Mouse (Mus musculus): ENCODE results near the gene Mrpl22.
"Not testable (repeated sequence)": the region's sequence is repeated elsewhere in the genome, so short reads cannot be mapped to it uniquely, and the experiment has no call there.

Mrpl22 gene

GRCm38 (mm10) chr11:58180756-58181155 is 9.3 kb downstream of the Mrpl22 start:
- DNase-seq (ENCODE audit: inconsistent ontology term), result no peak

GRCm38 (mm10) chr11:58183579-58183978 is 12.1 kb downstream of the Mrpl22 start:
- DNase-seq (ENCODE audit: inconsistent ontology term), result no peak

- no peak for DNase-seq (ENCODE audit: inconsistent ontology term)
Measured at GRCm38 (mm10) chr11:58189675-58190074, 18.2 kb downstream of the Mrpl22 start.

- no peak for DNase-seq (ENCODE audit: inconsistent ontology term)
Measured at GRCm38 (mm10) chr11:58193326-58193725, 21.9 kb downstream of the Mrpl22 start.

- DNase-seq (ENCODE audit: inconsistent ontology term), result no peak
Measured at GRCm38 (mm10) chr11:58193860-58194520, 22.5 kb downstream of the Mrpl22 start.

GRCm38 (mm10) chr11:58198663-58199062 is 27.2 kb downstream of the Mrpl22 start:
- no peak for DNase-seq (ENCODE audit: inconsistent ontology term)

GRCm38 (mm10) chr11:58199229-58200037 is 28.0 kb downstream of the Mrpl22 start, which contains the start of the genes Igtp and Irgm2:
Igtp (plus strand) TSS chr11:58199556.
Irgm2 (plus strand) TSS chr11:58199618.
- peak; percentile 89 for DNase-seq (ENCODE audit: inconsistent ontology term)

- DNase-seq (ENCODE audit: inconsistent ontology term), result no peak
Measured at GRCm38 (mm10) chr11:58200226-58200625, 28.8 kb downstream of the Mrpl22 start.

GRCm38 (mm10) chr11:58201052-58201451 is 29.6 kb downstream of the Mrpl22 start:
- DNase-seq (ENCODE audit: inconsistent ontology term), result no peak

- DNase-seq (ENCODE audit: inconsistent ontology term), result no peak
Measured at GRCm38 (mm10) chr11:58210321-58210886, 38.9 kb downstream of the Mrpl22 start.

GRCm38 (mm10) chr11:58211062-58211681 is 39.7 kb downstream of the Mrpl22 start:
- DNase-seq (ENCODE audit: inconsistent ontology term), result no peak

- DNase-seq (ENCODE audit: inconsistent ontology term), result no peak
Measured at GRCm38 (mm10) chr11:58211682-58212067, 40.2 kb downstream of the Mrpl22 start.

GRCm38 (mm10) chr11:58213673-58214342 is 42.3 kb downstream of the Mrpl22 start:
- DNase-seq (ENCODE audit: inconsistent ontology term), result no peak

GRCm38 (mm10) chr11:58214391-58215048 is 43.1 kb downstream of the Mrpl22 start:
- DNase-seq (ENCODE audit: inconsistent ontology term), result peak; percentile 89

GRCm38 (mm10) chr11:58215049-58215430 is 43.6 kb downstream of the Mrpl22 start:
- DNase-seq (ENCODE audit: inconsistent ontology term), result not testable (repeated sequence)

- DNase-seq (ENCODE audit: inconsistent ontology term), result no peak
Measured at GRCm38 (mm10) chr11:58215814-58216213, 44.4 kb downstream of the Mrpl22 start.

GRCm38 (mm10) chr11:58216823-58217222 is 45.4 kb downstream of the Mrpl22 start:
- no peak for DNase-seq (ENCODE audit: inconsistent ontology term)

GRCm38 (mm10) chr11:58223751-58224150 is 52.3 kb downstream of the Mrpl22 start:
- DNase-seq (ENCODE audit: inconsistent ontology term), result peak; percentile 49

- no peak for DNase-seq (ENCODE audit: inconsistent ontology term)
Measured at GRCm38 (mm10) chr11:58224313-58224712, 52.9 kb downstream of the Mrpl22 start.

- not testable (repeated sequence) for DNase-seq (ENCODE audit: inconsistent ontology term)
Measured at GRCm38 (mm10) chr11:58224872-58225271, 53.4 kb downstream of the Mrpl22 start.

- DNase-seq (ENCODE audit: inconsistent ontology term), result peak; percentile 70
Measured at GRCm38 (mm10) chr11:58225655-58226054, 54.2 kb downstream of the Mrpl22 start.
